Mouse (Mus musculus) midbrain, embryonic 14.5 days (tissue): Measurements from ENCODE around the gene Egflam. TPM values are rescaled to one million over a fixed set of nuclear protein-coding genes. Genes with fewer than 3 reads are reported as not detected.
A peak's percentile ranks its signal among the peaks of the same experiment; 100 is the strongest.

Experiments used
- ATAC-seq: fragments of 200-750 bp; cut with Nextera tagmentation; 2 replicates; pipeline ENCODE4 v1.8.0; 2017; ENCODE audit warnings: moderate number of reproducible peaks, moderate library complexity; ENCODE audit not compliant: low FRiP score, low TSS enrichment
- DNase-seq: peaks from one replicate; pipeline ENCODE4 v3.0.0-alpha.2; 2015
- H3K27ac ChIP-seq: fragments of 300-500 bp; sonication (generic); replicated peaks from 2 replicates; pipeline ENCODE4 v1.5.1; 2014; ENCODE audit warnings: mild to moderate bottlenecking, low read depth, low read length, moderate library complexity
- H3K27me3 ChIP-seq: fragments of 300-500 bp; sonication (generic); 2 replicates; pipeline ENCODE4 v1.6.1; 2014; ENCODE audit warnings: low read length, control low read depth, mixed read lengths; ENCODE audit not compliant: control insufficient read depth, insufficient read depth
- H3K36me3 ChIP-seq: fragments of 300-500 bp; sonication (generic); 2 replicates; pipeline ENCODE4 v1.6.1; 2014; ENCODE audit warnings: low read length, control low read depth; ENCODE audit not compliant: control insufficient read depth, insufficient read depth
- H3K4me1 ChIP-seq: fragments of 300-500 bp; sonication (generic); 2 replicates; pipeline ENCODE4 v1.6.1; 2014; ENCODE audit warnings: mild to moderate bottlenecking, antibody characterized with exemption, low read length, control low read depth; ENCODE audit not compliant: control insufficient read depth, insufficient read depth
- H3K4me2 ChIP-seq: fragments of 300-500 bp; sonication (generic); 2 replicates; pipeline ENCODE4 v1.6.1; 2014; ENCODE audit warnings: mild to moderate bottlenecking, low read length, moderate library complexity
- H3K4me3 ChIP-seq: fragments of 300-500 bp; sonication (generic); replicated peaks from 2 replicates; pipeline ENCODE4 v1.5.1; 2014; ENCODE audit warnings: low read depth, low read length
- H3K9ac ChIP-seq: fragments of 300-500 bp; sonication (generic); replicated peaks from 2 replicates; pipeline ENCODE4 v1.6.1; 2014; ENCODE audit warnings: mild to moderate bottlenecking, low read length, moderate library complexity
- H3K9me3 ChIP-seq: fragments of 300-500 bp; sonication (generic); 2 replicates; pipeline ENCODE4 v1.6.1; 2016; ENCODE audit warnings: low read length, control low read depth, mixed read lengths; ENCODE audit not compliant: control insufficient read depth
- WGBS: fragments of 180-500 bp; shearing (Covaris S2); extraction: QIAGEN DNeasy Blood & Tissue Kit; methylation state at CpG from one replicate; pipeline ENCODE4 v1.1.7; 2014; 5-methylcytosine and 5-hydroxymethylcytosine counted together
- polyA plus RNA-seq: library from polyadenylated mRNA; unstranded; fragments of >200 nt; fragmentation: Nextera tagmentation; extraction: Ambion mirVana; gene quantifications from 2 replicates; pipeline ENCODE4 v1.2.1, GENCODE M21; 2014

Gene Egflam
- polyA plus RNA-seq, 1 experiment from 2014 or later: 8.4 TPM

- ATAC-seq: no peak
Measured at GRCm38 (mm10) chr15:7247321-7247720, 150.9 kb downstream of the Egflam start.

GRCm38 (mm10) chr15:7242161-7242850 lies 155.9 kb downstream of the Egflam start:
- no peak overlapping the region for H3K4me3 ChIP-seq
- H3K4me1 ChIP-seq: no peaks in the 10 kb centered on the region
- no peak overlapping the region for H3K4me2 ChIP-seq
- H3K36me3 ChIP-seq: no peaks in the 10 kb centered on the region
- ATAC-seq (no peak), DNase-seq (no peak)
- H3K27ac ChIP-seq: no peak overlapping the region
- no peaks in the 10 kb centered on the region for H3K27me3 ChIP-seq
- WGBS: 85% methylated on average over 15 of the region's 15 CpGs
- no peak overlapping the region for H3K9ac ChIP-seq
- no peaks in the 10 kb centered on the region for H3K9me3 ChIP-seq

More at GRCm38 (mm10) chr15:7247321-7247720, 150.9 kb downstream of the Egflam start:
- Histone ChIP-seq H3K27ac (no peak overlapping the region), H3K4me2 (no peak overlapping the region), H3K9me3 (no peaks in the 10 kb centered on the region), H3K4me3 (no peak overlapping the region), H3K4me1 (no peaks in the 10 kb centered on the region), H3K27me3 (no peaks in the 10 kb centered on the region), H3K36me3 (no peaks in the 10 kb centered on the region), H3K9ac (no peak overlapping the region)
- no peak for DNase-seq
- WGBS: 89% methylated on average over 8 of the region's 8 CpGs

- Histone ChIP-seq H3K36me3 (no peaks in the 10 kb centered on the region), H3K27me3 (no peaks in the 10 kb centered on the region), H3K9ac (no peak overlapping the region), H3K4me3 (no peak overlapping the region), H3K4me1 (no peaks in the 10 kb centered on the region), H3K9me3 (no peaks in the 10 kb centered on the region), H3K27ac (no peak overlapping the region), H3K4me2 (no peak overlapping the region)
- DNase-seq (no peak), ATAC-seq (no peak)
- 51% methylated on average over 3 of the region's 3 CpGs for WGBS
Measured at GRCm38 (mm10) chr15:7240950-7241349, 157.2 kb downstream of the Egflam start.

GRCm38 (mm10) chr15:7239904-7240303 lies 158.3 kb downstream of the Egflam start:
- DNase-seq (no peak), ATAC-seq (no peak)
- H3K27me3 ChIP-seq: no peaks in the 10 kb centered on the region
- H3K36me3 ChIP-seq: no peaks in the 10 kb centered on the region
- no peaks in the 10 kb centered on the region for H3K9me3 ChIP-seq
- no peak overlapping the region for H3K9ac ChIP-seq
- H3K27ac ChIP-seq: no peak overlapping the region
- no peaks in the 10 kb centered on the region for H3K4me1 ChIP-seq
- WGBS: 82% methylated on average over 11 of the region's 11 CpGs
- no peak overlapping the region for H3K4me2 ChIP-seq
- no peak overlapping the region for H3K4me3 ChIP-seq

- H3K27me3 ChIP-seq: no peaks in the 10 kb centered on the region
- H3K36me3 ChIP-seq: no peaks in the 10 kb centered on the region
- no peak overlapping the region for H3K4me3 ChIP-seq
- H3K27ac ChIP-seq: no peak overlapping the region
- H3K4me1 ChIP-seq: no peaks in the 10 kb centered on the region
- H3K9me3 ChIP-seq: no peaks in the 10 kb centered on the region
- 92% methylated on average over 13 of the region's 13 CpGs for WGBS
- ATAC-seq (no peak), DNase-seq (no peak)
- no peak overlapping the region for H3K9ac ChIP-seq
- H3K4me2 ChIP-seq: no peak overlapping the region
Measured at GRCm38 (mm10) chr15:7233393-7234090, 164.7 kb downstream of the Egflam start.

- DNase-seq: peak; percentile 93
- no peak overlapping the region for H3K9ac ChIP-seq
- peak; percentile 71 for ATAC-seq
- no peaks in the 10 kb centered on the region for H3K4me1 ChIP-seq
- no peak overlapping the region for H3K4me3 ChIP-seq
- no peaks in the 10 kb centered on the region for H3K9me3 ChIP-seq
- no peaks in the 10 kb centered on the region for H3K27me3 ChIP-seq
- H3K4me2 ChIP-seq: no peak overlapping the region
- no peak overlapping the region for H3K27ac ChIP-seq
- H3K36me3 ChIP-seq: no peaks in the 10 kb centered on the region
- WGBS: 4% methylated on average over 5 of the region's 5 CpGs
Measured at GRCm38 (mm10) chr15:7226225-7226624, 172.0 kb downstream of the Egflam start.

GRCm38 (mm10) chr15:7224151-7224775 lies 173.9 kb downstream of the Egflam start:
- no peaks in the 10 kb centered on the region for H3K4me1 ChIP-seq
- DNase-seq (no peak), ATAC-seq (no peak)
- WGBS: 82% methylated on average over 12 of the region's 12 CpGs
- H3K4me2 ChIP-seq: no peak overlapping the region
- no peak overlapping the region for H3K27ac ChIP-seq
- no peaks in the 10 kb centered on the region for H3K9me3 ChIP-seq
- H3K36me3 ChIP-seq: no peaks in the 10 kb centered on the region
- H3K4me3 ChIP-seq: no peak overlapping the region
- H3K27me3 ChIP-seq: no peaks in the 10 kb centered on the region
- no peak overlapping the region for H3K9ac ChIP-seq

- H3K27me3 ChIP-seq: no peaks in the 10 kb centered on the region
- no peaks in the 10 kb centered on the region for H3K36me3 ChIP-seq
- DNase-seq: no peak
- H3K4me2 ChIP-seq: no peak overlapping the region
- WGBS: 41% methylated on average over 11 of the region's 11 CpGs
- H3K4me1 ChIP-seq: no peaks in the 10 kb centered on the region
- no peak for ATAC-seq
- H3K4me3 ChIP-seq: no peak overlapping the region
- no peak overlapping the region for H3K9ac ChIP-seq
- no peak overlapping the region for H3K27ac ChIP-seq
- H3K9me3 ChIP-seq: no peaks in the 10 kb centered on the region
Measured at GRCm38 (mm10) chr15:7222809-7223208, 175.4 kb downstream of the Egflam start.
